Mouse (Mus musculus): ENCODE measurements around the gene Syngr3.

Syngr3 gene

DNA sequence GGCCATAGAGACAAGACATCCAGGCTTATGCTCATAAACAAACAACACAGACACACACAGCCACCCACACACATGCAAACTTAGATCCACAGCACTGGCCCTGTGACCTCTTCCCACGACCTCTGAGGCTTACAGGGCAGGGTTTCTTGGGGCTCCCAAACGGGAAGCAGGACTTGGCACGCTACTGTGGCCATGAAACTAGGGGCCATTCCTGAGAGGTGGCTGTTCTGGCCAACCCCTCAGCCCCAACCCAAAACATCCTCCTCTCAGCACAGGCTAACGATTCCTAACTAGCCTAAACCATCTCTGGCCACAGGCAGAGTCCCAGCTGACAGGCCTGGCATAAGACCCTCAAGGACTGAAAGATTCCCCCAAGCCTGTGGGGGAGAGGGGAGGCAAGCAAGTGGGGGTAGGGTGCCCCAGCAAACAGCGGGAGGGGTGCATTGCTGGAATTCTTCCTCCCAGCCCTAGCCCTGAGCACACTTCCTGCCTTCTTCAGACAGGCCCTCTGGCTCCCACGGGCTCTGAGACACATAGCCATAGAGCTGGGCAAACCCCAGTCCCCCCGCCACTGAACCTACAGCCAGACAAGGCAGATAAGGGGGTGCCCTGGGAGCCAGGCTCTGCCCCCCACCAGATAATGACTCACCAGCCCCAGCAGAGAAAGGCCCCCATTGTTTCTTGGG, 45.6 kb downstream of the Syngr3 start:
- no peak for DNase-seq

DNA sequence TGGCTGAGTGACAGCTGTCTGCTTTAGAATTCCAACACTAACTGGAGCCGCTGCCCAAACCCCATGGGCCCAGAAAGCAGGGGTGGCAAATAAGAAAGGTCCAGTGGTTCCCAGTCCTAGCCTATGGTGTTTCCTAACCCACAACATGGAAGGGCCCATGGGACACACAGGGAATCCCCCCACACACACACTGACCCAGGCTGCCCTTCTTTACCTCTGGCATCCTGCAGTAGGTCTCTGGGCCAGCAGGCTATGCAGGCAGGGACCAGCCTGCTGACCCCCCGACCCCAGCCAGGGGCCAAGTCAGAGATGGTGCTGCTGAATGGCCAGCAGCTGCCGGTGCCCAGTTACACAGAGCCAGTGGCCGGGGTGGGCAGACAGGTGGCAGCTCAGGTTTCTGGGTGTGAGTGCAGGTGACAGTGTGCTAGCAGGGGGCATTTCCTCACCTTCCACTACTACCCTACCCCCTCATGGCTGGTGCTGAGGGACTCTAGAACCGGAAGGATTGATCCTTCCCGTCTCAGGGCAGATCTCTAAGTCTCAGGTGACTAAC, 46.9 kb downstream of the Syngr3 start:
- DNase-seq = no peak

DNA sequence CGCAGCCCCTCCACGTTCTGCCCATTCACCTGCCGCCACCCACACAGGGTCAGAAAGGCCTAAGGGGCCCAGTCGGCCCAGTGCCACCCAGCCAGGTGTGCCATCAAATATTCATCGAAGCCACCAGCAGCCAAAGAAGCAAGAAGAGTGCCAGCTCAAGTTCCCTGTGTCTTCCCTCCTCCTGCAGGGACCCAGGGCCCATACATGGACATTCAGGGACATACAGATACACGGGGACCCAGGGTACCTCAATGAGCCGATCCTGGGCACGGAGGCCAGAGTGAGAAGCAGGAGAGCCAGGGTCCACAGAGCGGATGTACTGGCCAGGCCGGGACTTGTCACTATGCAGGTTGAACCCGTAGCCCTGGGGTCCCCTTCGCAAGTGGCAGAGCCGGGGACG, 47.8 kb downstream of the Syngr3 start:
- no peak for DNase-seq

DNA sequence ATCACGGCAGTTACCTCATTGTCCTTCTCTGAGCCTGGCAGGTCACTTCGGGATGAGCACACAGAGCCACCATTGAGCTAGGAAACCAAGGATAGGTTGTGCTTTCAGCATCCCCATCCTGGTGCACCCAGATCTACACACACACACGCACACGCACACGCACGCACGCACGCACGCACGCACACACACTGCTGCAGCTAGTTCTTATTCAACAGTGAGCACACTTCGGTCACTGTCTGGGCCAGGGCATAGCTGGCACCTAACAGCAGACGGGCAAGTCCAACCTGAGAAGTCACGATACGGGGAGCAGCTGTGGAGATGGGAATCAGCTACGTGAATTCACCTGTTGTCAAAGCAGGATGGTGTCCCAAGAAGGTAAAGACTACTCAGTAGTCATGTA, 49.2 kb downstream of the Syngr3 start:
- no peak for DNase-seq

DNA sequence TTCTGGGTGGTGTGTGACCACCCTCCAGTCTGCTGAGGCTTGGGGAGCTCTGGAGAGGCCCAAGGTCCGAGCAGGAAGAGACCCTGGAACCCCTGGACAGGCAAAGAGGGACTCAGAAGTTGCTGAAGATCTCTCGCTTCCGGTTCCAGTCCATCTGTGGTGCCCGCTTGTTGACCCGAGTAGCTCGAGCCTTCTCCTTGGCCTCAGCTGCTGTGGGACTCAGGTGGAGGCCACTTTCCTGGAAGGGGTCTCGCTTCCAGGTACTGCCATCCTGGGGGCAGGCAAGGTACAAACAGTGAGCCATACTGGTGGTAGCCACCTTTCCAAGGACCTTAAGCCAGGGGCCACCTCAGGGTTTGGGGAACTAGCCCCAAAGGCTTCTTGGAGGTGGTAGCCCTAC, 49.6 kb downstream of the Syngr3 start:
- no peak for DNase-seq

DNA sequence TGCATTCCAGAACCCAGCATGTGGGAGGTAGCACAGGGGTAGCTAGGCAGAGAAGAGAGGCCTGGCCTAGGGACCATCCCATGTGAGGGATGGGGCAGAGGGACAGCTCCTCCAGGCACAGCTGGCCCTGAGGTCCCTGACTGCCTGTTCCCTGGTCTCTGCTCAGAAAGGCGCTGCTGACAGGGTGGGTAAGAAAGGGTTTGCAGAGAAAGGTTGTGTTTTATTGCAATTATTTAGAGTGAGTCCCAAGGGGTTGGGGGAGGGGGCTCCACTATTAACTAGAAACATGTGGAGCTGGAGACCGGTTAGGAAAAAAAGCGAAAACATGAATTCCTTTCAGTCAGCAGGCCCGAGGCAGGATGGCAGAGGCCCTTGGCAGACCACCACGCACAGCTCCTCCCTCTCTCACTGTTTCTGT, 50.2 kb downstream of the Syngr3 start:
- DNase-seq = no peak

DNA sequence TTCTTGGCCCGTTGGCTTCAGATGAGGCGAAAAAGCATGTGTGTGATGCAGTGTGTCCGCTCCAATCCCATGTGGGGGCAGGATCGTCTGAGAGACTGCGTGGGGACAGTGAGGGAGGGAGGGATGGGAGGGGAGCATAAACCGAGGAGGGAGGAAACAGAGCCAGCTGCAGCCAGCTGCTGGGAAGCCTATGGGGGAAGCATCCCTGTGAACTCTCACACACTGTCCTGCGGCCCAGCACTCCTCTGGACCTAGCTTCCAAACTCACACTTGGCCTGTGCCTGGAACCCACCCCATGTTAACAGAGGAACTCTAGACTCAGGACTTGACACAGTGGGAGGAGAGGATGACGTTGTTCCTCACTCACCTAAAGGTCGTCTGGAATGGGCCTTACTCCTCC, 50.9 kb downstream of the Syngr3 start:
- peak in 1 of 2 experiments; percentile 44 for DNase-seq

DNA sequence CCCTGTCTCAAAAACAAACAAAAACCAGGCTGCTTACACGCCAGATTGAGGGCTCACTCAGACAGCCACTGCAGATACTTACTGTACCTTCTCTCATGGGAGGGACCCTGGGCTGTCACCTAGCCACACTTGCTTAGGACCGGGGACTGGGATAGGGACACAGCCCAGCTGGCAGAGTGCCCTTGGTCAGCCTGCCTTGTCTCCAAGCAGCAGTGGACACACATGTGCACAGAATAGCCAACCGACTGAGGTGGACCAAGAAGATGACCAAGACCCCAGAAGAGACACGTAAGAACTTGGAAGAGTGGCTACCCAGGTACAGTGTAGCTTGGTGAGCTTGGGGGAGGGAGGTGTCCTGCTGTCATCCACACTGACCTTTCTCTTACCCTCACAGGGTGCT, 51.5 kb downstream of the Syngr3 start:
- no peak for DNase-seq

DNA sequence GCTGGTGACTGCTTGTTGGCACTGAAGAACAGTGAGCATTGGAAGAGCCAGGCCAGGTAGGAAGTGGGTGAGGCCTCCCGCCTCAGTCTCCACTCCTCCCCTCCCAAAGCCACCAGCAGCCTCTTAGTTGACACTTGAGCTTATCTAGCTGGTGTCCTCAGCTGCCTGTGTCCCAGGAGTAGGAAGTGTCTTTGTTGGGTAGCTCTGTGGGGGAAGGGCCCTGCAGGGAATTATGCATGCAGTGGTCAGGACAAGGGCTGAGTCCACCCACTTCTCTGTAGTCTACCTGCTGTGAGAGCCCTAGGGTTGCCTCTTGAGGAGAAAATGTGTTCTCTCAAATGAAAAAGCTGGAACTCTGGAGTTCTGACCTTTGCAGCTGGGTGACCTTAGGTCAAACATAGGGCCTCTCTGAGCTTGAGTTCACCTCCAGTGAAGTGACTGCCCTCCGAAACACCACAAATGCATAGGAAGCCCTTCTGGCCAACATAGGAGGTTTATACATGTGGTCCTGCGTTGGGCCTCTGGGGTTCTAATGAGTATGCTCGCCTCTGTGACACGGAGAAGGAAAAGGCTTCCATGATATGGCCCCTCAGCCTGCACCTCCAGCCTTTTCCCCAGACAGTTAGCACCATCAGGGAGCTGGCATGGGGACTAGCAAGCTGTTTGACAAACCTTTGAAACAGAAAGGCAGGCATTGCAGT, 52.8 kb downstream of the Syngr3 start:
- no peak for DNase-seq

DNA sequence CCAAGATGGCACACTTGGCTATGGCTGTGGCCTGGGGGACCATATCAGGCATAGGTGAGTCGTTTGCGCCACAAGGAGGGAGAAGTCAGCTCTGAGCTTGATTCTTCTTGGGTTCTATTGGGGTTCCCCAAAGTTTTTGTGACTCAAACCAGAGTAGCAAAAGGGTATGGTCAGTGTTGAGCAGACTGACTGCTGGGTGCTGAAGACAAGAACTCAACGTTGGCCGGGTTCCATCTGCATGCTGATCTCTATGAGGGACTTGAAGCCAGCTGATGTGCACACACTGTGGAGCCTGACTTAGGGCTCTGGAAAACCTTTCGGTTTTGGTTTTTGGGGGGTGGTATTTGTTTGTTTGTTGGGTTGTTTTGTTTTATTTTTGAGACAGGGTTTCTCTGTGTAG, 54.1 kb downstream of the Syngr3 start:
- no peak for DNase-seq

Measured in kidney, adult 8-10 months (tissue).